Mouse (Mus musculus): ENCODE results near the gene Ankzf1. TPM values are rescaled to one million over a fixed set of nuclear protein-coding genes. Genes with fewer than 3 reads are reported as not detected.

Ankzf1 gene
- polyA plus RNA-seq, 1 experiment from 2014 or later: 25.4 TPM

- Histone ChIP-seq H3K4me3 (ENCODE audit: low read length) (no peak overlapping the region), H3K27ac (ENCODE audit: low read length) (no peak overlapping the region), H3K9me3 (ENCODE audit: control insufficient read depth, low read length) (no peaks in the 10 kb centered on the region), H3K27me3 (replicated peaks; ENCODE audit: control insufficient read depth, insufficient read depth, low read length) (no peaks in the 10 kb centered on the region), H3K36me3 (ENCODE audit: control insufficient read depth, insufficient read depth, low read length) (peaks cover 9% of the 10 kb centered on the region; the same call in 1 of the 2 replicates), H3K9ac (ENCODE audit: low read depth, low read length) (no peak overlapping the region), H3K4me1 (ENCODE audit: control insufficient read depth, insufficient read depth, low read length) (peaks cover 8% of the 10 kb centered on the region), H3K4me2 (ENCODE audit: low read depth, low read length) (no peak overlapping the region)
- ATAC-seq: peak; percentile 5; the same call in 1 of the 2 replicates
- WGBS: 90% methylated on average over 12 of the region's 12 CpGs
Observed at GRCm38 (mm10) chr1:75244175-75244826, 52.4 kb downstream of the Ankzf1 start.

GRCm38 (mm10) chr1:75244836-75245235 is 52.9 kb downstream of the Ankzf1 start:
- Histone ChIP-seq H3K4me1 (ENCODE audit: control insufficient read depth, insufficient read depth, low read length) (peaks cover 8% of the 10 kb centered on the region), H3K27ac (ENCODE audit: low read length) (no peak overlapping the region), H3K4me2 (ENCODE audit: low read depth, low read length) (no peak overlapping the region), H3K4me3 (ENCODE audit: low read length) (no peak overlapping the region), H3K36me3 (ENCODE audit: control insufficient read depth, insufficient read depth, low read length) (peaks cover 9% of the 10 kb centered on the region; the same call in 1 of the 2 replicates), H3K9ac (ENCODE audit: low read depth, low read length) (no peak overlapping the region), H3K27me3 (replicated peaks; ENCODE audit: control insufficient read depth, insufficient read depth, low read length) (no peaks in the 10 kb centered on the region), H3K9me3 (ENCODE audit: control insufficient read depth, low read length) (no peaks in the 10 kb centered on the region)
- peak; percentile 72 for ATAC-seq
- 23% methylated on average over 4 of the region's 4 CpGs for WGBS

- 82% methylated on average over 16 of the region's 16 CpGs for WGBS
Observed at GRCm38 (mm10) chr1:75247071-75247930, 55.4 kb downstream of the Ankzf1 start.

GRCm38 (mm10) chr1:75248041-75248772 is 56.3 kb downstream of the Ankzf1 start:
- Histone ChIP-seq H3K4me3 (ENCODE audit: low read length) (no peak overlapping the region), H3K9ac (ENCODE audit: low read depth, low read length) (peak overlapping the region; percentile 46; the same call in 1 of the 2 replicates), H3K36me3 (ENCODE audit: control insufficient read depth, insufficient read depth, low read length) (peaks cover 7% of the 10 kb centered on the region; the same call in 1 of the 2 replicates), H3K27me3 (replicated peaks; ENCODE audit: control insufficient read depth, insufficient read depth, low read length) (no peaks in the 10 kb centered on the region), H3K4me1 (ENCODE audit: control insufficient read depth, insufficient read depth, low read length) (peaks cover 12% of the 10 kb centered on the region), H3K27ac (ENCODE audit: low read length) (no peak overlapping the region), H3K9me3 (ENCODE audit: control insufficient read depth, low read length) (no peaks in the 10 kb centered on the region), H3K4me2 (ENCODE audit: low read depth, low read length) (no peak overlapping the region)
- WGBS: 40% methylated on average over 9 of the region's 9 CpGs
- peak; percentile 36 for ATAC-seq

More at GRCm38 (mm10) chr1:75247071-75247930, 55.4 kb downstream of the Ankzf1 start:
- Histone ChIP-seq H3K36me3 (ENCODE audit: control insufficient read depth, insufficient read depth, low read length) (peaks cover 7% of the 10 kb centered on the region; the same call in 1 of the 2 replicates), H3K4me3 (ENCODE audit: low read length) (no peak overlapping the region), H3K9me3 (ENCODE audit: control insufficient read depth, low read length) (no peaks in the 10 kb centered on the region), H3K4me1 (ENCODE audit: control insufficient read depth, insufficient read depth, low read length) (peaks cover 12% of the 10 kb centered on the region), H3K27me3 (replicated peaks; ENCODE audit: control insufficient read depth, insufficient read depth, low read length) (no peaks in the 10 kb centered on the region), H3K9ac (ENCODE audit: low read depth, low read length) (0 out of 2 replicates have a peak overlapping the region, but pooled peaks have one; percentile 29), H3K4me2 (ENCODE audit: low read depth, low read length) (no peak overlapping the region), H3K27ac (ENCODE audit: low read length) (no peak overlapping the region)
- no peak for ATAC-seq

Small RNAs within 50 kb of the gene (microRNA-seq; reads per million reads assigned to microRNA genes)
- gene Gm27943: not detected

Other genes with a start within 250 kb of the Ankzf1 start
- 25.3 and 27.9 TPM in 2 replicates for gene Ihh, start 240.5 kb upstream of the Ankzf1 start, polyA plus RNA-seq (2015; fragmentation: Nextera tagmentation; extraction: Ambion mirVana)
- gene Nhej1, start 67.0 kb upstream of the Ankzf1 start, polyA plus RNA-seq (2015; fragmentation: Nextera tagmentation; extraction: Ambion mirVana): 9.4 and 10.2 TPM in 2 replicates
- gene Slc23a3, start 58.3 kb upstream of the Ankzf1 start, polyA plus RNA-seq (2015; fragmentation: Nextera tagmentation; extraction: Ambion mirVana): 1.2 and 1.5 TPM in 2 replicates
- 49.1 and 52.5 TPM in 2 replicates for gene Cnppd1, start 49.4 kb upstream of the Ankzf1 start, polyA plus RNA-seq (2015; fragmentation: Nextera tagmentation; extraction: Ambion mirVana)
- gene Retreg2, start 49.4 kb upstream of the Ankzf1 start, polyA plus RNA-seq (2015; fragmentation: Nextera tagmentation; extraction: Ambion mirVana): 44.7 and 50.8 TPM in 2 replicates
- gene Zfand2b, start 23.5 kb upstream of the Ankzf1 start, polyA plus RNA-seq (2015; fragmentation: Nextera tagmentation; extraction: Ambion mirVana): 53.2 and 54.6 TPM in 2 replicates
- gene Abcb6, start 11.8 kb upstream of the Ankzf1 start, polyA plus RNA-seq (2015; fragmentation: Nextera tagmentation; extraction: Ambion mirVana): 21.5 and 27.8 TPM in 2 replicates
- gene Atg9a, start within 50 bp of the Ankzf1 start, polyA plus RNA-seq (2015; fragmentation: Nextera tagmentation; extraction: Ambion mirVana): 28.3 and 31.7 TPM in 2 replicates
- gene Glb1l, start 18.7 kb downstream of the Ankzf1 start, polyA plus RNA-seq (2015; fragmentation: Nextera tagmentation; extraction: Ambion mirVana): 9.2 and 10.1 TPM in 2 replicates
- 108 and 120 TPM in 2 replicates for gene Stk16, start 18.7 kb downstream of the Ankzf1 start, polyA plus RNA-seq (2015; fragmentation: Nextera tagmentation; extraction: Ambion mirVana)
- 137 and 151 TPM in 2 replicates for gene Tuba4a, start 27.7 kb downstream of the Ankzf1 start, polyA plus RNA-seq (2015; fragmentation: Nextera tagmentation; extraction: Ambion mirVana)
- gene A630095N17Rik, start 40.0 kb downstream of the Ankzf1 start, polyA plus RNA-seq (2015; fragmentation: Nextera tagmentation; extraction: Ambion mirVana): not detected in 2 replicates
- 20.9 and 24.3 TPM in 2 replicates for gene Dnajb2, start 44.3 kb downstream of the Ankzf1 start, polyA plus RNA-seq (2015; fragmentation: Nextera tagmentation; extraction: Ambion mirVana)
- 2.9 and 3.0 TPM in 2 replicates for gene Ptprn, start 72.4 kb downstream of the Ankzf1 start, polyA plus RNA-seq (2015; fragmentation: Nextera tagmentation; extraction: Ambion mirVana)
- 9.2 and 9.9 TPM in 2 replicates for gene Resp18, start 86.3 kb downstream of the Ankzf1 start, polyA plus RNA-seq (2015; fragmentation: Nextera tagmentation; extraction: Ambion mirVana)
- gene Dnpep, start 125.8 kb downstream of the Ankzf1 start, polyA plus RNA-seq (2015; fragmentation: Nextera tagmentation; extraction: Ambion mirVana): 159 and 160 TPM in 2 replicates
- gene Des, start 168.2 kb downstream of the Ankzf1 start, polyA plus RNA-seq (2015; fragmentation: Nextera tagmentation; extraction: Ambion mirVana): 149 and 159 TPM in 2 replicates
- 33.5 and 35.2 TPM in 2 replicates for gene Speg, start 183.1 kb downstream of the Ankzf1 start, polyA plus RNA-seq (2015; fragmentation: Nextera tagmentation; extraction: Ambion mirVana)
- gene Gmppa, start 243.8 kb downstream of the Ankzf1 start, polyA plus RNA-seq (2015; fragmentation: Nextera tagmentation; extraction: Ambion mirVana): 134 and 137 TPM in 2 replicates